Mouse (Mus musculus) NIH3T3 (cell line): Measurements from ENCODE around the gene Rpgrip1l.

Experiments used
- DNase-seq: peaks from one replicate; pipeline ENCODE4 v3.0.0-alpha.2; 2012; ENCODE audit warnings: low read depth

The Rpgrip1l gene

GRCm38 (mm10) chr8:91312835-91313832 is at the start of gene Rpgrip1l, which contains the start of gene Fto:
Gene Rpgrip1l, minus strand, starts transcription at chr8:91313262.
Gene Fto, plus strand, starts transcription at chr8:91313525.
- DNase-seq: peak; percentile 99

GRCm38 (mm10) chr8:91360644-91361357 is 47.7 kb upstream of the Rpgrip1l start:
- no peak for DNase-seq

- DNase-seq: no peak
Observed at GRCm38 (mm10) chr8:91359511-91359910, 46.4 kb upstream of the Rpgrip1l start.

GRCm38 (mm10) chr8:91358016-91358415 is 45.0 kb upstream of the Rpgrip1l start:
- DNase-seq: no peak

- no peak for DNase-seq
Observed at GRCm38 (mm10) chr8:91357493-91358014, 44.5 kb upstream of the Rpgrip1l start.

- no peak for DNase-seq
Observed at GRCm38 (mm10) chr8:91355956-91356699, 43.1 kb upstream of the Rpgrip1l start.

GRCm38 (mm10) chr8:91355301-91355905 is 42.3 kb upstream of the Rpgrip1l start:
- no peak for DNase-seq

- no peak for DNase-seq
Observed at GRCm38 (mm10) chr8:91353907-91354306, 40.8 kb upstream of the Rpgrip1l start.

GRCm38 (mm10) chr8:91353062-91353461 is 40.0 kb upstream of the Rpgrip1l start:
- DNase-seq: no peak

GRCm38 (mm10) chr8:91352598-91352997 is 39.5 kb upstream of the Rpgrip1l start:
- DNase-seq: no peak

- no peak for DNase-seq
Observed at GRCm38 (mm10) chr8:91350628-91351027, 37.6 kb upstream of the Rpgrip1l start.

- no peak for DNase-seq
Observed at GRCm38 (mm10) chr8:91349816-91350215, 36.8 kb upstream of the Rpgrip1l start.

GRCm38 (mm10) chr8:91347595-91347994 is 34.5 kb upstream of the Rpgrip1l start:
- no peak for DNase-seq

- no peak for DNase-seq
Observed at GRCm38 (mm10) chr8:91347146-91347545, 34.1 kb upstream of the Rpgrip1l start.

GRCm38 (mm10) chr8:91344659-91345058 is 31.6 kb upstream of the Rpgrip1l start:
- DNase-seq: no peak

- no peak for DNase-seq
Observed at GRCm38 (mm10) chr8:91342798-91343197, 29.7 kb upstream of the Rpgrip1l start.

- DNase-seq: no peak
Observed at GRCm38 (mm10) chr8:91342196-91342595, 29.1 kb upstream of the Rpgrip1l start.

GRCm38 (mm10) chr8:91340746-91341145 is 27.7 kb upstream of the Rpgrip1l start:
- peak; percentile 48 for DNase-seq

- no peak for DNase-seq
Observed at GRCm38 (mm10) chr8:91339651-91340050, 26.6 kb upstream of the Rpgrip1l start.

GRCm38 (mm10) chr8:91338389-91339154 is 25.5 kb upstream of the Rpgrip1l start:
- DNase-seq: no peak

GRCm38 (mm10) chr8:91329461-91329850 is 16.4 kb upstream of the Rpgrip1l start:
- no peak for DNase-seq
